Mouse (Mus musculus) frontal cortex, adult (tissue): ENCODE measurements around the gene Rnf114.

ENCODE experiments used
- ATAC-seq: cut with Nextera tagmentation; 2 replicates; pipeline ENCODE4 v1.9.2; 2017; ENCODE audit warnings: mild to moderate bottlenecking, moderate library complexity, mixed read lengths; ENCODE audit not compliant: low TSS enrichment

The Rnf114 gene

GRCm38 (mm10) chr2:167475596-167475995 lies 16.8 kb upstream of the Rnf114 start:
- no peak for ATAC-seq

GRCm38 (mm10) chr2:167476200-167476688 lies 16.2 kb upstream of the Rnf114 start:
- peak; percentile 34; the same call in 1 of the 2 replicates for ATAC-seq

DNA sequence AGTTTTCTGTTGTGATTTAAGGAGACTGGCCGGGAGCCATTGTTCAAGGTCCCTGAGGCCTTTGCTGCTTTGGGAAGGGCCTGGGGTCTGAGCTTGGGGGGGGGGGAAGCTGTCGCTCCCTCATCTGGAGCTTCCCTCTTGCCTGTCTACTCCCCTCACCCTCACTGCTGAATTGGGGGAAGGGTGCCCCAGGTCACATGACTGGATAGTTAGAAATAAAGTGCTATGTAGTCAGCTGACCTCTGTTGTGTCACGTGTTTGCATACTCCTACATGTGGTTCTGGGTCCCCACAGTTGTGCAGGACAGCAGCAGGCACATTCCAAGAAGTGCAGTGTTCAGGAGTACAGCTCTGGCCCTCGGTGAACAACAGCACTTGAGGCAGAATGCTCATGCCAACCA lies 15.7 kb upstream of the Rnf114 start:
- ATAC-seq: no peak

DNA sequence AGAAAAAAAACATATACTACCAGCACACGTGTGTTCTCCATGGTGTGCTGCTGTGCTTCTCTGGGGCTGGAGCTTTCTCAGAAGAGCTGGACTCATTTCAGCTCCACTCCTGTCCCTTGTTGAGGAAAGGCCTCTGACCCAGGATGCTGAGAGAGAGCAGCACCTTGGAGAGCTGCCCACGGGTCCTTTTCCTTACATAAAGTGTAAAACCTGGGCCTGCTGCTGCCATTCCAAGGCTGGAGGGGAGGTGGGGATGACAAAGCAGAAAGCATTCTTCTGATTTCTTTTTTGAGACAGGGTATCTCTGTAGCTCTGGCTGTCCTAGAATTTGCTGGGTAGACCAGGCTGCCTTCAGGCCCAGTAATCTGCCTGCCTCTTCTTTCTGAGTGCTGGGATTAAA lies 14.3 kb upstream of the Rnf114 start:
- ATAC-seq: no peak

DNA sequence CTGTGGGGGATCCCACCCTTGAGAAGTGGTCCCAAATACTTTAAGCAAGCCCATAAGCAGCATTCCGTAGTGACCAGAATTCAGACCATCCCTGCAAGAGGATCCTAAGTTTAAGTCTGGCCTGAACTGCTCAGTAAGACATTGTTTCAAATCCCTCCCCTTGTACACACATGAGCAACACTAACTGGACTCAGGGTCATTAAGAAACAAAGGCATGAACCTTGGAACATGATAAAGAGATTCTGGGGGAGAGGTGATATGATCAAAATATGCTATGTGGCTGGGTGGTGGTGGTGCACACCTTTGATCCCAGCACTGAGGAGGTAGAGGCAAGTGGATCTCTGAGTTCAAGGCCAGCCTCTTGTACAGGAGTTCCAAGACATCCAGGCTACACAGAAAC lies 12.9 kb upstream of the Rnf114 start:
- ATAC-seq: no peak

DNA sequence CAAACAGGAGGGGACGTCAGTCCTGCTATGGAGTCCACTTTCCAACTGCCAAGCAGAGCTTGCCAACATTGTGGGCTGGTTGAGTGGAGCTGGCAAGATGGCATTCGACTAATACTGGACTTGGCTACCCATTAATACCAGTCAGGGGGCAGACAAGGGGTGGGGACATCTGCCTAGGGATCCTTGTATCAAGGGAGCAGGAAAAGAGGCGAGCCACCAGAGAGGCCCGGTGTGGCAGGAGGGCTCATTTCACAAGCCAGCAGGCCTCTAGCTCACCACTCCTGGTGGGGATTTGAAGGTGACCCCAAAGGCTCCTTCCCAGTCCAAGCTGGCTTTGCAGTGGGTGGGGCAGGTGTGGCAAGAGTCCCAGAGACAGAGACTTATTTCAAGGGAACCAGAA lies 9.8 kb upstream of the Rnf114 start:
- no peak for ATAC-seq

DNA sequence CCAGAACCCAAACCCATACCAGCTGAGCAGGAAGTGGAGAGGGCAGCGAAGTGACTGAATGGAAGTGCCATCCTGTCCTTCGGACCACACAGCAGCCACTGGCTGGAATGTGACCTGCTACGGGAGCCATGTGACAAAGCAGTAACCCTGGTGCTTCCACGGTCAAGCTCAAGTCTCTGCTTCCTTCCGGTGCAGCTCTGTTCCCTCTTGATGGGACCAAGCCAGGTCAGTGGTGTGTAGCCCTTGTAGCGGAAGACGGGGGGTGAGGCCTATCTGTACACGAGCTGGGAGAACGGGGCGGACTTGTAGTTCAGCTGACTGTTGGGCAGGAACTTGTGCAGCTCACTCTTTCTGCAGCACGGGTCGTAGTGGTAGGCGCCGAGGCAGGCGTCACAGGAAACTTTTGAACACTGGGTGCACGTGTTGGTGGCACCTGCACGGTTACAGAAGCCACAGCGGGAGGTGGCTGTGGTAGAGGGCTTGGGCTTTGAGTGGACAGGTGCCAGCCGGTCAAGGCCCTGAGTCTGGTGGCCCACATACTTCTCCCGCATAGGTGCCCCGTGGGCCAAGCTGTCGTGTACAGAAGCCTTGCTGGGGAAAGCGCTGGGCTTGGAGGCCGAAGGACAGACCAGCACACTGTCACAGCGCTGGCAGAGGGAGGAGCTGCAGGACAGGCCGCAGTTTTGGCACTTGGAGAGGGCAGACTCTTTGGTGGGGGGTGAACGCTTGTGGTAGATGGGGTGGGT lies 9.2 kb upstream of the Rnf114 start:
- ATAC-seq: no peak

DNA sequence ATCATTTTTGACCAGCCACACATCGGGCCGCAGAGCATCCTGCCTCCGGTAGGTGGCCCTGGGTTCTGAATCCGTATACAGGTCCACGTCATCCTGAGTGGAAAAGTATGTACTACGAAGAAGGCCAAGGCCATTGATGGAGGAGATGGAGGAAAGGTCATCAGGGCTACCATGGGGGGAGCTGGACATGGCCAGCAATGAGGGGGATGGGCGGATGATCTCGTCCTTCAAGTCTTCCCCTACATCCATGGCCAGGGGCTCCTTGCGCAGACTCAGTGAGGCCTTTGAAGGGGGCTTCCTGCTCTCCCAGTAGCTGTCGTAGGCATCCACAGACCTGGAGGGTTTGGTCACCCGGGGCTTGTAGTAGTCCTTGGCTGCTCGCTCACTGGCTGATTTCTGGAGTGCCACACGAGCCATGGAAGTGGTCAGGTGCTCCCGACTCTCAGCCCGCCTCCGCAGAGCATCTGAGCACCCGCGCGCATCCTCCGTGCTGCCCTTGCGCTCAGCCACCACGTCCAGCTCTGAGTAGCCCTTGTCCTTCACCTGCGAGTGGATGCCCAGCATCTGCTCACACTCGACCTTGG lies 8.5 kb upstream of the Rnf114 start:
- ATAC-seq: no peak

GRCm38 (mm10) chr2:167484932-167485331 lies 7.5 kb upstream of the Rnf114 start:
- no peak for ATAC-seq

- ATAC-seq: peak; percentile 13; the same call in 1 of the 2 replicates
Observed at GRCm38 (mm10) chr2:167485501-167486377, 6.7 kb upstream of the Rnf114 start.

GRCm38 (mm10) chr2:167486573-167486972 lies 5.9 kb upstream of the Rnf114 start:
- 0 out of 2 replicates have a peak, but pooled peaks have one; percentile 8 for ATAC-seq

DNA sequence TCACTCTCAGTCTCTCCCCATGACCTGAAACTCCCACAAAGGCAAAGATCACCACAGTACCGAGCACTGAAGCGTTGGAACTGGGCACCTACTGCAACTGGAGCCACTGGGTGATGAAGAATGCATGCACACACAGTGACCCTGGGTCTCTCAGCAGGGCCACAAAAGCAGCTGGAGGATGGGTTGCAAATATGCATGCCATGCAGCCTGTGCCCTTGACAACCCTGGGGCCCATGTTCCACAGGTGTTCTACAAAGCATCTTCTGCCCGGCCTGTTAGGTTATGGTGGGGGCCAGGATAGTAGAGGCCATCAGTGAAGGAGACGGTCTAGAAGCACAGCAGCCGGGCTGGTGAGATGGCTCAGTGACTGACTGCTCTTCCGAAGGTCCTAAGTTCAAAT lies 4.9 kb upstream of the Rnf114 start:
- ATAC-seq: no peak

DNA sequence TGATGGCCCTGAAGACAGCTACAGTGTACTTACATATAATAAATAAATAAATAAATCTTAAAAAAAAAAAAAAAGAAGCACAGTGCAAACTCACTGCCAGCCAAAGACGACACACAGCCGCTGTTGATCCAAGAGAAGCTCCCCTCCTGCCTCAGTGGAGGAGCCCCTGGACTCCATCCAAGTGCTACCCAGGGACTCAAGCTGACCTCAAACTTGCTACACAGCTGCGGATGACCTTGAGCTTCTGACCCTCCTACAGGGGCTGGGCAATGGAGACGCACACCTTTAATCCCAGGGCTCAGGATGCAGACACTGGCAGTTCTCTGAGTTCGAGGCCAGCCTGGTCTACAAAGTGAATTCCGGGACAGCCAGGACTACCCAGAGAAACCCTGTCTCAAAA lies 4.5 kb upstream of the Rnf114 start:
- ATAC-seq: no peak

GRCm38 (mm10) chr2:167490813-167491525 lies 1.5 kb upstream of the Rnf114 start:
- ATAC-seq: peak; percentile 62

GRCm38 (mm10) chr2:167492713-167493636 lies 530 bp downstream of the Rnf114 start, which contains the start of gene Spata2:
Spata2 (minus strand) TSS chr2:167492887.
- ATAC-seq: peak; percentile 82

DNA sequence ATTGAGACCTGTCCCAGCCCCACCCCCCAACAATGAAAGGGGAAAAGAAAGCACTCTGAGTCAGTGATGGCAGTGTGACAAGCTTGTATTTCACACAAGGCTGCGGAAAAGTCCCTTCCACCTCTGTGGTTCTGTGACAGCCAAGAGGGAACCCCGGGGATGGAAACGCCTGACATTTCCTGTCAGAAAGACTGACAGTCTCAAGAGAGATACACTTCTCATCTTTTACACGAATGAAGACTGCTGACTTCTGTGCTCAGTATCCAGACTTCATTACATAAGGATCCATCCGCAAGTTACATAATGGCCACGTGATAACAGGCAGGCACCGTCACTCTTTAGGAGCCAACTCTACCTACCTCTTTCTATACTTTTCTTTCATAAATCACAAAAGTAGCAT lies 4.0 kb downstream of the Rnf114 start:
- peak; percentile 24; the same call in 1 of the 2 replicates for ATAC-seq

- no peak for ATAC-seq
Observed at GRCm38 (mm10) chr2:167497272-167497671, 4.8 kb downstream of the Rnf114 start.

- ATAC-seq: peak; percentile 28; the same call in 1 of the 2 replicates
Observed at GRCm38 (mm10) chr2:167502554-167503252, 10.3 kb downstream of the Rnf114 start.

- peak; percentile 84 for ATAC-seq
Observed at GRCm38 (mm10) chr2:167503253-167503895, 10.9 kb downstream of the Rnf114 start.
